Mouse (Mus musculus) 3134 (cell line): Measurements from ENCODE around the gene Olfr1493-ps1.

Source experiments
- DNase-seq: peaks from one replicate; pipeline ENCODE4 v3.0.0-alpha.2; 2011; ENCODE audit warnings: low spot score; ENCODE audit not compliant: insufficient read length; ENCODE audit errors: extremely low read depth

Olfr1493-ps1 gene

GRCm38 (mm10) chr19:13722978-13723377 lies at the start of gene Olfr1493-ps1:
Gene Olfr1493-ps1, plus strand, starts transcription at chr19:13723278.
- no peak for DNase-seq

GRCm38 (mm10) chr19:13696968-13697367 lies 26.1 kb upstream of the Olfr1493-ps1 start, which contains the start of gene Olfr1491:
Gene Olfr1491, plus strand, starts transcription at chr19:13697268.
- DNase-seq: no peak

GRCm38 (mm10) chr19:13739428-13739827 lies 16.4 kb downstream of the Olfr1493-ps1 start, which contains the start of gene Olfr1494:
Gene Olfr1494, plus strand, starts transcription at chr19:13739728.
- DNase-seq: no peak

GRCm38 (mm10) chr19:13749366-13749765 lies 26.3 kb downstream of the Olfr1493-ps1 start:
- DNase-seq: no peak

GRCm38 (mm10) chr19:13764306-13764705 lies 41.2 kb downstream of the Olfr1493-ps1 start, which contains the start of gene Olfr1495:
Gene Olfr1495, plus strand, starts transcription at chr19:13764606.
- no peak for DNase-seq

- no peak for DNase-seq
Observed at GRCm38 (mm10) chr19:13768565-13769276, 45.6 kb downstream of the Olfr1493-ps1 start.

- DNase-seq: no peak
Observed at GRCm38 (mm10) chr19:13777578-13777977, 54.5 kb downstream of the Olfr1493-ps1 start, which contains the start of gene Olfr1496. Gene Olfr1496, plus strand, starts transcription at chr19:13777878.
